Mouse (Mus musculus) brain, embryonic 14.5 days (tissue): ENCODE measurements around the gene Esyt1.

ENCODE experiments used
- CTCF ChIP-seq: fragments of 200-500 bp; IDR thresholded peaks from 2 replicates; pipeline ENCODE4 v1.5.1; 2012; ENCODE audit warnings: inconsistent platforms, mild to moderate bottlenecking, moderate library complexity, borderline replicate concordance; ENCODE audit not compliant: insufficient read depth, insufficient read length; ENCODE audit errors: extremely low read depth
- POLR2A ChIP-seq: fragments of 200-500 bp; IDR thresholded peaks from 2 replicates; pipeline ENCODE4 v1.6.1; 2012; ENCODE audit warnings: mild to moderate bottlenecking, inconsistent platforms, borderline replicate concordance; ENCODE audit not compliant: poor library complexity, insufficient read depth, insufficient read length, severe bottlenecking; ENCODE audit errors: extremely low read depth

- TF ChIP-seq POLR2A (no peak), CTCF (no peak)
These were observed 32.9 kb downstream of the Esyt1 start for GRCm38 (mm10) chr10:128492633-128493311.
